Mouse (Mus musculus) liver, postnatal 0 days (tissue): ENCODE measurements around the gene B4galt1. TPM values are rescaled to one million over a fixed set of nuclear protein-coding genes. Genes with fewer than 3 reads are reported as not detected.

Source experiments
- ATAC-seq: fragments of 200-750 bp; cut with Nextera tagmentation; 2 replicates; pipeline ENCODE4 v1.8.0; 2017; ENCODE audit warnings: mild to moderate bottlenecking, moderate library complexity
- DNase-seq: peaks from one replicate; pipeline ENCODE4 v3.0.0-alpha.2; 2016
- H3K27ac ChIP-seq: fragments of 300-500 bp; sonication (generic); 2 replicates; pipeline ENCODE4 v1.5.1; 2014; ENCODE audit warnings: antibody characterized with exemption, moderate library complexity, mild to moderate bottlenecking, low read depth
- H3K27me3 ChIP-seq: fragments of 300-500 bp; sonication (generic); 2 replicates; pipeline ENCODE4 v1.6.1; 2014; ENCODE audit warnings: low read length, control low read depth, mixed read lengths; ENCODE audit not compliant: insufficient read depth
- H3K36me3 ChIP-seq: fragments of 300-500 bp; sonication (generic); replicated peaks from 2 replicates; pipeline ENCODE4 v1.6.1; 2014; ENCODE audit warnings: mild to moderate bottlenecking, control low read depth, low read length, moderate library complexity, mixed read lengths; ENCODE audit not compliant: insufficient read depth
- H3K4me1 ChIP-seq: fragments of 300-500 bp; sonication (generic); 2 replicates; pipeline ENCODE4 v1.6.1; 2014; ENCODE audit warnings: antibody characterized with exemption, mild to moderate bottlenecking, control low read depth; ENCODE audit not compliant: insufficient read depth
- H3K4me2 ChIP-seq: fragments of 300-500 bp; sonication (generic); 2 replicates; pipeline ENCODE4 v1.6.1; 2014; ENCODE audit warnings: low read depth, mild to moderate bottlenecking, low read length, moderate library complexity, mixed read lengths
- H3K4me3 ChIP-seq: fragments of 300-500 bp; sonication (generic); 2 replicates; pipeline ENCODE4 v1.5.1; 2014; ENCODE audit warnings: low read depth, low read length
- H3K9ac ChIP-seq: fragments of 300-500 bp; sonication (generic); replicated peaks from 2 replicates; pipeline ENCODE4 v1.6.1; 2014; ENCODE audit warnings: mild to moderate bottlenecking, moderate library complexity
- H3K9me3 ChIP-seq: fragments of 300-500 bp; sonication (generic); 2 replicates; pipeline ENCODE4 v1.6.1; 2016; ENCODE audit warnings: mild to moderate bottlenecking, control low read depth, low read length, mixed read lengths
- CTCF ChIP-seq: sonication (generic); IDR thresholded peaks from 2 replicates; pipeline ENCODE4 v1.5.1; 2016; ENCODE audit warnings: antibody characterized with exemption, low read depth
- EP300 ChIP-seq: IDR thresholded peaks from 2 replicates; pipeline ENCODE4 v1.6.1; 2016; ENCODE audit warnings: antibody characterized with exemption, low read depth, mild to moderate bottlenecking
- WGBS: fragments of 180-500 bp; shearing (Covaris S2); extraction: QIAGEN DNeasy Blood & Tissue Kit; methylation state at CpG from one replicate; pipeline ENCODE4 v1.1.7; 2014; ENCODE audit not compliant: insufficient replicate concordance; 5-methylcytosine and 5-hydroxymethylcytosine counted together
- microRNA-seq: library from miRNA; unstranded; fragments of <30 nt; microRNA quantifications from one replicate; pipeline ENCODE4, GENCODE M21; 2016
- polyA plus RNA-seq: library from polyadenylated mRNA; unstranded; fragments of >200 nt; fragmentation: Nextera tagmentation; extraction: Ambion mirVana; gene quantifications from 2 replicates; pipeline ENCODE4 v1.2.1, GENCODE M21; 2015

B4galt1 gene
- polyA plus RNA-seq, 1 experiment from 2014 or later: 30.2 TPM

GRCm38 (mm10) chr4:40774279-40775259 is 79.2 kb downstream of the B4galt1 start:
- WGBS: 19% methylated on average over 12 of the region's 12 CpGs
- Histone ChIP-seq H3K27me3 (no peaks in the 10 kb centered on the region), H3K9me3 (no peaks in the 10 kb centered on the region), H3K4me2 (peak overlapping the region; percentile 64), H3K9ac (peak overlapping the region; percentile 30; the same call in 1 of the 2 replicates), H3K27ac (0 out of 2 replicates have a peak overlapping the region, but pooled peaks have one; percentile 41), H3K4me3 (peak overlapping the region; percentile 24), H3K36me3 (no peaks in the 10 kb centered on the region), H3K4me1 (peaks cover 14% of the 10 kb centered on the region; the same call in 1 of the 2 replicates)
- TF ChIP-seq CTCF (peak; percentile 97), EP300 (no peak)
- peak; percentile 54; the same call in 1 of the 2 replicates for ATAC-seq
- DNase-seq: peak; percentile 84

- ATAC-seq: no peak
- Histone ChIP-seq H3K9me3 (no peaks in the 10 kb centered on the region), H3K4me1 (peaks cover 11% of the 10 kb centered on the region; the same call in 1 of the 2 replicates), H3K4me3 (no peak overlapping the region), H3K9ac (no peak overlapping the region), H3K27me3 (no peaks in the 10 kb centered on the region), H3K36me3 (peaks cover 5% of the 10 kb centered on the region; the same call in 1 of the 2 replicates), H3K27ac (no peak overlapping the region), H3K4me2 (no peak overlapping the region)
- TF ChIP-seq CTCF: no peak
- no peak for TF ChIP-seq EP300
- DNase-seq: no peak
- 39% methylated on average over 5 of the region's 5 CpGs for WGBS
Measured at GRCm38 (mm10) chr4:40759876-40760275, 93.9 kb downstream of the B4galt1 start.

GRCm38 (mm10) chr4:40757780-40758420 is 95.9 kb downstream of the B4galt1 start, which contains the start of gene Smu1:
Gene Smu1, minus strand, starts transcription at chr4:40757923.
- WGBS: 1% methylated on average over 40 of the region's 40 CpGs
- Histone ChIP-seq H3K4me1 (peaks cover 11% of the 10 kb centered on the region; the same call in 1 of the 2 replicates), H3K9me3 (no peaks in the 10 kb centered on the region), H3K27ac (peak within 1 kb of the TSS; percentile 92), H3K27me3 (no peaks in the 10 kb centered on the region), H3K36me3 (peaks cover 22% of the 10 kb centered on the region), H3K9ac (peak within 1 kb of the TSS; percentile 97), H3K4me2 (peak within 1 kb of the TSS; percentile 71), H3K4me3 (peak within 1 kb of the TSS; percentile 100)
- TF ChIP-seq EP300: no peak
- no peak for TF ChIP-seq CTCF
- DNase-seq (peak; percentile 99), ATAC-seq (peak; percentile 100)

DNA sequence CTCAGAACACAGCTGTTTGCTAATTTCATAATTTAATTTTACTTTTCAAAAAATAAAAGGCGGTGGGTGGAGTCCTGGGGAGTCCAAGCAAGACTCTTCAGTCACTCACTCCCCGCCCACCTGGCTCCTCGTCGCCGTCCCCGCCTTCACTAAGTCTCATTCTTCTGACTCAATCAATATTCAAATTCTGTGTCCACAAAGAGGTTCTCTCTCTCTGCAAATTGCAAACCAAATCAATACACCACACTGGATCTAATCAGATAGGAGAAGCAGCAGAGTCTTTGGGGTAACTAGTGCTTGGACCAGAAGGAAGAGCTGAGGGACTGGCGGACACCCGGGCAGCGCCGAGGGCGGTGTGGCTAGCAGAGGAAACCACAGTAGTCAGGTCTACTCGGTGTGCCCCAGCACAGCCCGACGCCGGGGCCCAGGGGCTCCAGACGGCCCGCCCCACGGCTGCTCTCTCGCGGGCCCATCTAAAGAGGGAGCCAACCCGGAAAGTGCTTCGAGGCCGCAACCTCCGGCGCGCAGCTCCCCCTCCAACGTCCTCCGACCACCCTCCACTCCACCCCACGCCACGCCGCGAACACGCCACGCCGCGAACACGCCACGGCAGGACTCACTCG is 96.5 kb downstream of the B4galt1 start:
- Histone ChIP-seq H3K27me3 (no peaks in the 10 kb centered on the region), H3K9me3 (no peaks in the 10 kb centered on the region), H3K36me3 (peaks cover 27% of the 10 kb centered on the region), H3K27ac (peak overlapping the region; percentile 92), H3K4me2 (peak overlapping the region; percentile 71), H3K9ac (peak overlapping the region; percentile 97), H3K4me1 (peaks cover 11% of the 10 kb centered on the region; the same call in 1 of the 2 replicates), H3K4me3 (peak overlapping the region; percentile 100)
- 4% methylated on average over 39 of the region's 39 CpGs for WGBS
- DNase-seq: peak; percentile 53
- TF ChIP-seq CTCF: 0 out of 2 replicates have a peak, but pooled peaks have one; percentile 1
- no peak for TF ChIP-seq EP300
- peak; percentile 67 for ATAC-seq

Small RNA genes lying within 50 kb of the gene (microRNA-seq; reads per million reads assigned to microRNA genes)
- gene Gm24112: not detected
- not detected for gene Gm25931
- gene Mir5123: not detected

Other genes starting within 250 kb of the B4galt1 start
- 11.6 and 12.0 TPM in 2 replicates for gene Aptx, start 150.8 kb downstream of the B4galt1 start, polyA plus RNA-seq
- gene Dnaja1, start 131.9 kb downstream of the B4galt1 start, polyA plus RNA-seq: 180 and 183 TPM in 2 replicates
- 52.5 and 56.8 TPM in 2 replicates for gene Smu1, start 96.1 kb downstream of the B4galt1 start, polyA plus RNA-seq
- 0.65 and 1.2 TPM in 2 replicates for gene Spink4, start 66.0 kb upstream of the B4galt1 start, polyA plus RNA-seq
- gene Bag1, start 94.3 kb upstream of the B4galt1 start, polyA plus RNA-seq: 128 and 136 TPM in 2 replicates
- 46.6 and 49.3 TPM in 2 replicates for gene Chmp5, start 94.4 kb upstream of the B4galt1 start, polyA plus RNA-seq
- gene Nfx1, start 116.9 kb upstream of the B4galt1 start, polyA plus RNA-seq: 18.2 and 19.4 TPM in 2 replicates
- gene Aqp7, start 194.1 kb upstream of the B4galt1 start, polyA plus RNA-seq: 2.1 and 2.3 TPM in 2 replicates
- gene Aqp3, start 244.2 kb upstream of the B4galt1 start, polyA plus RNA-seq: 7.3 and 10.7 TPM in 2 replicates